Mouse (Mus musculus) heart, adult 2 months (tissue): ENCODE data around the gene Lsr.

Experiments used
- CTCF ChIP-seq: fragments of 200-600 bp; IDR thresholded peaks from 2 replicates; pipeline ENCODE4 v1.8.1; 2022; ENCODE audit warnings: antibody characterized with exemption, mild to moderate bottlenecking, moderate library complexity
- POLR2A ChIP-seq: fragments of 200-500 bp; IDR thresholded peaks from 2 replicates; pipeline ENCODE4 v1.6.1; 2011; ENCODE audit warnings: mild to moderate bottlenecking, low read depth, low read length, control low read depth; ENCODE audit not compliant: insufficient read depth

- TF ChIP-seq POLR2A (peak; percentile 47; the same call in 1 of the 2 replicates), CTCF (no peak)
These were observed 29.4 kb upstream of the Lsr start for GRCm38 (mm10) chr7:31002650-31003049.
